Mouse (Mus musculus) kidney, embryonic 16.5 days (tissue): ENCODE results near the gene Ndufb10. TPM values are rescaled to one million over a fixed set of nuclear protein-coding genes. Genes with fewer than 3 reads are reported as not detected.

Source experiments
- ATAC-seq: fragments of 200-750 bp; cut with Nextera tagmentation; 2 replicates; pipeline ENCODE4 v1.8.0; 2017; ENCODE audit warnings: moderate TSS enrichment; ENCODE audit not compliant: low FRiP score, low TSS enrichment
- H3K27ac ChIP-seq: fragments of 300-500 bp; sonication (generic); 2 replicates; pipeline ENCODE4 v1.5.1; 2014; ENCODE audit warnings: low read length
- H3K27me3 ChIP-seq: fragments of 300-500 bp; sonication (generic); 2 replicates; pipeline ENCODE4 v1.6.1; 2014; ENCODE audit warnings: low read length, control low read depth, mixed read lengths; ENCODE audit not compliant: insufficient read depth
- H3K36me3 ChIP-seq: fragments of 300-500 bp; sonication (generic); 2 replicates; pipeline ENCODE4 v1.6.1; 2014; ENCODE audit warnings: low read length, control low read depth, mixed read lengths; ENCODE audit not compliant: insufficient read depth
- H3K4me1 ChIP-seq: fragments of 300-500 bp; sonication (generic); 2 replicates; pipeline ENCODE4 v1.6.1; 2014; ENCODE audit warnings: low read length, control low read depth, mixed read lengths; ENCODE audit not compliant: insufficient read depth
- H3K4me2 ChIP-seq: fragments of 300-500 bp; sonication (generic); replicated peaks from 2 replicates; pipeline ENCODE4 v1.6.1; 2014; ENCODE audit warnings: low read depth, low read length
- H3K4me3 ChIP-seq: fragments of 300-500 bp; sonication (generic); 2 replicates; pipeline ENCODE4 v1.5.1; 2014; ENCODE audit warnings: mild to moderate bottlenecking, low read length
- H3K9ac ChIP-seq: fragments of 300-500 bp; sonication (generic); replicated peaks from 2 replicates; pipeline ENCODE4 v1.6.1; 2014; ENCODE audit warnings: low read length
- H3K9me3 ChIP-seq: fragments of 300-500 bp; sonication (generic); 2 replicates; pipeline ENCODE4 v1.6.1; 2016; ENCODE audit warnings: low read length, control low read depth
- WGBS: fragments of 180-500 bp; shearing (Covaris S2); extraction: QIAGEN DNeasy Blood & Tissue Kit; methylation state at CpG from one replicate; pipeline ENCODE4 v1.1.7; 2014; 5-methylcytosine and 5-hydroxymethylcytosine counted together
- polyA plus RNA-seq: library from polyadenylated mRNA; unstranded; fragments of >200 nt; fragmentation: Nextera tagmentation; extraction: Ambion mirVana; gene quantifications from 2 replicates; pipeline ENCODE4 v1.2.1, GENCODE M21; 2015

Gene Ndufb10
- polyA plus RNA-seq, 1 experiment from 2014 or later, result 262 TPM

DNA sequence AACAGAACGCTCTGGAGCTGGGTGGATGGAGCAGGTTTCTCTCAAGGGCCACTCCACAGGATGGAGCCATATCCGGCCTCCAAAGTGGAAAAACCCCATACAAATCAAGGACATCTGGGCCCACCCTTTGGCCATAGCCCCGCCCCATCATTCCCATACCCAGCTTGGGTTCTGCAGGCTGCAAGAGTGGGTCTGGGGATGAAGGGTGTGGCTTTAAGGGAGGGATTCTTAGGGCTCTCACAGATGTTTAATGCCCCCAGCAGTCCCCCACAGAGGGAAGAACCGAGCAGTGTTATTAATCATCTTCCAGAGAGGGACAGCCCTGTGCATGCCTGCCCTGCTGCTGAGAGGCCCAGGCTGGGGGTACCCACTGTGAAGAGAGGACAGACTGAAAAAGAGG lies 22.7 kb upstream of the Ndufb10 start:
- Histone ChIP-seq H3K36me3 (no peaks in the 10 kb centered on the region), H3K27ac (no peak overlapping the region), H3K4me2 (no peak overlapping the region), H3K9ac (no peak overlapping the region), H3K4me1 (peaks cover 8% of the 10 kb centered on the region; the same call in 1 of the 2 replicates), H3K27me3 (peaks cover 22% of the 10 kb centered on the region), H3K4me3 (no peak overlapping the region), H3K9me3 (no peaks in the 10 kb centered on the region)
- peak; percentile 55; the same call in 1 of the 2 replicates for ATAC-seq
- WGBS, result 37% methylated on average over 4 of the region's 4 CpGs

DNA sequence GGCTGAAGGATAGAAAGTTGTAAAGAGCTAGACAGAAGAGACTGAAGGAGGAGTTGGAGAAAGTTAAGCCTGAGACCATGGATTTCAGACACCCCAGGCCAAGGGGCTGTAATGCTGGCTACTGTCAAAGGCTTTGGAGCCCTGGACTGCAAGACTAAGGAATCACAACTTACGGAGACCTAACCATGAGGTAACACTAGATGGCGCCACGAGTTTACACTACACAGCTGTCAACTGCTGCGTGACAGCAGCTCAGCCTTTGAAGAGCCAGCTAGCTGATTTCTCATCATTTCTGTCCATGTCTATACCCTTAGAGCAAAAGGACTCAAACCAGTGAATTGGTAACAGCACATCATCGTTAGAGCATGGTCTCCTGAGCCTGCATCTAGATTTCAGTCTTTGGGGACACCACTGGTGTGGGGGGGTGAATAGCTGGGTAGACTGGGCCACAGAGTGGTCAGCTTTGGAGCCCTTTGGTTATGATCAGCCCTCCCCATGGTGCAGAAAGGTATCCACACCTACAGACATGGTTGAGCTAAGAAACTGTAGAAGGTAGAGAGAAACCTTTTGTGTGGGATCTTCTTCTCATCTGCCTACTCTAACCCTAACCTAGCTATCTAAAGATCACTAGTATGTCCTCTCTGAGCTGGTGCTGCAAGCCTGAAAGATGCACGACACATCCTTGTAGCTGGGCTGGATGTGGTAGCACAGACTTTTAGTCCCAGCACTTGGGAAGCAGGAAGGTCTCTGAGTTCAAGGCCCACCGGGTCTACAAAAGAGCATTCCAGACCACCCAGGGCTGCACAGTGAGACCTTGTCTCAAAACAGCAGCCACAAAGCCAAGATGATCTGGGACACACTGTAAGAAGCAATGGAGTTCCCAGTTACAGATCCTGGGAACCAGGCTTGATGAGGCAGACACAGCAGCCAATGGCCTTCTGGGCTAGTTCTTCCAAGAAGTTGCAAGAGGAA lies 21.5 kb upstream of the Ndufb10 start:
- H3K27ac ChIP-seq, result no peak overlapping the region
- H3K36me3 ChIP-seq, result no peaks in the 10 kb centered on the region
- no peak overlapping the region for H3K9ac ChIP-seq
- H3K9me3 ChIP-seq, result no peaks in the 10 kb centered on the region
- no peak overlapping the region for H3K4me3 ChIP-seq
- peak; percentile 82 for ATAC-seq
- peaks cover 8% of the 10 kb centered on the region; the same call in 1 of the 2 replicates for H3K4me1 ChIP-seq
- peaks cover 11% of the 10 kb centered on the region for H3K27me3 ChIP-seq
- WGBS, result 22% methylated on average over 7 of the region's 7 CpGs
- no peak overlapping the region for H3K4me2 ChIP-seq

DNA sequence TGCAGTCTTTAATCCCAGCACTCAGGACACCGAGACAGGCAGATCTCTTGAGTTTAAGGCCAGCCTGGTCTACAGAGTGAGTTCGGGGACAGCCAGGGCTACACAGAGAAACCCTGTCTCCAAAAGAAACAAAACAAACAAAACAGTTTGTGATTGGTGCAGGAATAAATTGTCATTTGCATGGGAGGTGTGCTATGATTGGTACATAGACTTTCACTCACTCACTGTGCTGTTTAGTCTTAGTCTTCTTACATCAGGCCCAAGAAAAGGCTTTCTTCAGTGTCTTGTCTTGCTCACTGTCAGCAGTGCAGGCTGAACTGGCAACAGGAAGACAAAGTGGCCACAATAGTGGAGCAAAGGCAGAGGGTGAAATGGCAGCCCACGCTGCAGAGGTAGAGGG lies 20.1 kb upstream of the Ndufb10 start:
- no peaks in the 10 kb centered on the region for H3K27me3 ChIP-seq
- WGBS, result 77% methylated on average over 3 of the region's 3 CpGs
- H3K4me1 ChIP-seq, result peaks cover 8% of the 10 kb centered on the region; the same call in 1 of the 2 replicates
- ATAC-seq, result no peak
- H3K9me3 ChIP-seq, result no peaks in the 10 kb centered on the region
- H3K9ac ChIP-seq, result no peak overlapping the region
- 0 out of 2 replicates have a peak, but pooled peaks cover 3% of the 10 kb centered on the region for H3K36me3 ChIP-seq
- no peak overlapping the region for H3K4me3 ChIP-seq
- no peak overlapping the region for H3K4me2 ChIP-seq
- H3K27ac ChIP-seq, result no peak overlapping the region

DNA sequence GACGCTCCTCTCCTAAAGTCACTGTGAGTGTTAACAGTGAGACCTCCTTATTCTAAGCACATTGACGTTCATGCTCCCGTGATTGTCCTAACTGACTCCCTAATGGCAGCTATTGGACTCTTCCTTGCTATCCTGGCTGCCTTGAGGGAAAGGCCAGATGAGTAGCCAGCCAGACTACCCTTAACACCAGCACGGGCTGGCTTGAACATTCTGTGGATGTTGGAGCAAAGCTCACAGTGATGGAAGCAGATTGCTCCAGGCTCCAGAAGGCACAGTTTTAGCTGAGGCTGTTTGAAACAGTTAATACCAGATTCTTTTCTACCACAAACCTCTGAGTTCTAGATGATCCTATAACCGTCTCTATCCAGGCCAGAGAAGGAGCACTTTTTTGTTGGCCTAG lies 19.6 kb upstream of the Ndufb10 start:
- H3K9ac ChIP-seq, result no peak overlapping the region
- H3K4me1 ChIP-seq, result peaks cover 8% of the 10 kb centered on the region; the same call in 1 of the 2 replicates
- 0 out of 2 replicates have a peak, but pooled peaks cover 3% of the 10 kb centered on the region for H3K36me3 ChIP-seq
- ATAC-seq, result no peak
- 72% methylated on average over 5 of the region's 5 CpGs for WGBS
- no peaks in the 10 kb centered on the region for H3K27me3 ChIP-seq
- H3K27ac ChIP-seq, result no peak overlapping the region
- no peak overlapping the region for H3K4me3 ChIP-seq
- H3K4me2 ChIP-seq, result no peak overlapping the region
- no peaks in the 10 kb centered on the region for H3K9me3 ChIP-seq

DNA sequence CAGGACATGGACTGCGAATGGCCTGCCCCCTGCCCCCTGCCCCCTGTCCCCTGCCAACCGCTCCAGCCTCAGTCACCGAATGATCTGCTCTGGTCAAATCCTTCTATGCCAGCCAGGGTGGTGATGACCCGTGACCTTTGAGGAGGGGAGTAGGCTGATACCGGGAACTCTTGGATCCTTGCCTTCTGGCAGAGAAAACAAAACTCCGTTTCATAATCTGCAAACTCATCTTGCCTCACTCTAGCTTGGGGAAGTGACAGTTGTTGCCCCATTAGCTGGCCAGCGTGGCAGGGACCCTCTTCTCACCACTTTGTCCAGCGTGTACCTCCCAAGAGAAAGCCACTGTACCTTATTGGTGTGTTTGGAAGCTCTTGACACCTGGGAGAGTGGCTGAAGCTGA lies 18.0 kb upstream of the Ndufb10 start:
- H3K27ac ChIP-seq, result no peak overlapping the region
- 72% methylated on average over 8 of the region's 8 CpGs for WGBS
- no peaks in the 10 kb centered on the region for H3K27me3 ChIP-seq
- no peaks in the 10 kb centered on the region for H3K9me3 ChIP-seq
- ATAC-seq, result no peak
- no peak overlapping the region for H3K4me2 ChIP-seq
- no peak overlapping the region for H3K9ac ChIP-seq
- H3K4me3 ChIP-seq, result no peak overlapping the region
- 0 out of 2 replicates have a peak, but pooled peaks cover 3% of the 10 kb centered on the region for H3K36me3 ChIP-seq
- H3K4me1 ChIP-seq, result peaks cover 16% of the 10 kb centered on the region; the same call in 1 of the 2 replicates

DNA sequence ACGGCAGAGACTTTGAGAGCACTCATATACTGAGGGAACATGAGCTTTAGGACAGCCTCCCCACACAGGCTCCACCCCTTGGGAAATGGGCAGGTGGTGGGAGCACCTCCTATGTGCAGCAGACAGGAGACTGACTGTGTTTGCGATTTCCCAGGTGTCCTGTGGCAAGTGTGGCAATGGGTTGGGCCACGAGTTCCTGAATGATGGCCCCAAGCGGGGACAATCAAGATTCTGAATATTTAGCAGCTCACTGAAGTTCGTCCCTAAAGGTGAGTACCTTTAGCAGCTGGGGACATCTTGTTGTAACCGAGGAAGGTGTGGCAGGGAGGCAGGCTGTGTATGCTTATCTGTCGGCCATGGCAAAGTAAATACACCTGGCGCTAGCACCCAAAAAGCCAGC lies 15.6 kb upstream of the Ndufb10 start:
- H3K27me3 ChIP-seq, result no peaks in the 10 kb centered on the region
- WGBS, result 86% methylated on average over 8 of the region's 8 CpGs
- no peak overlapping the region for H3K4me3 ChIP-seq
- H3K4me1 ChIP-seq, result peaks cover 20% of the 10 kb centered on the region
- H3K9ac ChIP-seq, result no peak overlapping the region
- H3K4me2 ChIP-seq, result no peak overlapping the region
- no peak overlapping the region for H3K27ac ChIP-seq
- ATAC-seq, result no peak
- H3K36me3 ChIP-seq, result 0 out of 2 replicates have a peak, but pooled peaks cover 3% of the 10 kb centered on the region
- H3K9me3 ChIP-seq, result no peaks in the 10 kb centered on the region

DNA sequence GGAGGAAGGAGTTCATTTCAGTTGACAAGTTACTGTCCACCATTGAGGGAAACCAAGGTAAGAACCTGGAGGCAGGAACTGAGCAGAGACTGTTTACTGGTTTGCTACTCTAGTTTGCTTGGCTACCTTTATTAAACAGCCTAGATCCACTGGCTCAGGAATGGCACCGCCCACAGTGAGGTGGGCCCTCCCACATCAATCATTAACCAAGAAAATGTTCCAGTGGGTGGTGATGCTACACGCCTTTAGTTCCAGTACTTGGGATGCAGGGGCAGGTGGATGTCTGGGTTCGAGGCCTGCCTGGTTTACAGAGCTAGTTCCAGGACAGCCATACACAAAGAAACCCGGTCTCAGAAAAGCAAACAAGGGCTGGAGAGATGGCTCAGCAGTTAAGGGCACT lies 14.0 kb upstream of the Ndufb10 start:
- no peaks in the 10 kb centered on the region for H3K27me3 ChIP-seq

DNA sequence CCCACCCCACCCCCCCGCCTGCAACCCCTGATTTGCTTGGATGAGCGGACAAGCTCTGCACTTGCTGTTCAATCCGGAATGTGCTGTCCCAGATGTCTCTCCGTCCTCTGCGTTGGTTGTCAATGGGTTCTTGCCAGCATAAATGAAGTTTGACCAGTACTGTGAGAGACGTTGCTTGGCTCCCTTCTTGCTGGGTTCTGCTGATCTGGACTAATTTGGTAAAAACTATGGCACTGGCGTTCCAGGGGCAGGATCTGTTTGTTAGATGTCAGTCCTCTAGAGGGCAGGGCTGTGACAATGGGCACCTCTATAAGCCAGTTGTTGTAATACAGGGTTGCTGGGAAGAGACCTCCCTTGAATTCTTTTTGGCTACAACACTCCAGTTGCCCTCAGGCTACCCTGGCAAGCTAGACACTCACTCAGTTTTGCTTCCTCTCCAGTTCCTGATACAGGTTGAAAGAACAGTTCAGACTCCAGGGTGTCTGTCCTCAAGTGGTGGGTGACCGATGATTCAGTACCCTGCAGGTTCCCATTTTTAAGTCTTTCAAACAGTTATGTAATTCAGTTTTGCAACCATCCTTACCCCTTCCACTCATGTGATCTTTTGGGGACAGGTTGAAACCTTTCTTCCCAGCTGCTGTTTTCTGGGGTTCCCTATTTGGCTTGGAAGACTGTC lies 13.0 kb upstream of the Ndufb10 start:
- WGBS, result 23% methylated on average over 8 of the region's 8 CpGs

More for the DNA sequence above, 14.0 kb upstream of the Ndufb10 start:
- no peak overlapping the region for H3K4me3 ChIP-seq
- 74% methylated on average over 4 of the region's 4 CpGs for WGBS
- peaks cover 20% of the 10 kb centered on the region for H3K4me1 ChIP-seq
- H3K27ac ChIP-seq, result no peak overlapping the region
- no peak for ATAC-seq
- no peak overlapping the region for H3K9ac ChIP-seq
- 0 out of 2 replicates have a peak, but pooled peaks cover 3% of the 10 kb centered on the region for H3K36me3 ChIP-seq
- H3K4me2 ChIP-seq, result no peak overlapping the region
- H3K9me3 ChIP-seq, result no peaks in the 10 kb centered on the region

DNA sequence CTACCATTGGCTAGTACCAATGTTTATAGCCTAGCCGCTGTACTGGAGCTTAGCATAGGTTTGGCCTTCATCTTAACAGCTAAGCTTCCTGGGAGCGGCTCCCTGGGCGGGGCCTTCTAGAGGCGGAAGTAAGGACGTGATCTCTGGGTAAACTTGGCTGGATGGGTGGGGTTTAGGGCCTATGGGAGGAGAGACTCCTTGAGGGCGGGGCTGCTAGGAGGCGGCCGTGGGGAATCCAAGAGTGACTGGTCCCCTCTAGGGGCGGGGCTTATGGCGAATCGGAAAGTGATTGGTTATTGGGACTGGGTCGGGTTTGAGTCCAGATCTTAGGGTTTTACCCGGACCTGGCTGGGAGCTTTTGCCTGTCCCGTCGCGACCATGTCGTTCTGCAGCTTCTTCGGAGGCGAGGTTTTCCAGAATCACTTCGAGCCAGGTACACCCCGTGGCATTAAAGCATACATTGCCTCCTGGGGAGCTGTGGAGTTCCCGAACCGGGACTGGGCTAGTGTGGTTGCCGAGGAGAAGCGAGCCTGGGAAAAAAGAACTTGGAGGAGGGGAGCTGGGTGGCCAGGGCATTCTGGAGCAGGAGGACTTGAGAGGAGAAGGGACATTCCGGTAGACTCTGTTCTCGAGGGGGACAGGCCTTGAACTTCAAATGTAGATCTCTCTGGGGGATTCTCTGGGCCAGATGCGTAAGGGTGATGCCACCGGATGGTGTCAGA lies 12.2 kb upstream of the Ndufb10 start, which contains the start of gene Msrb1:
TSS of gene Msrb1 (plus strand) at position 313 of the 722 bp plus-strand sequence.
- no peaks in the 10 kb centered on the region for H3K27me3 ChIP-seq
- peak within 1 kb of the TSS; percentile 90 for H3K4me2 ChIP-seq
- no peaks in the 10 kb centered on the region for H3K9me3 ChIP-seq
- under 1% methylated on average over 29 of the region's 29 CpGs for WGBS
- H3K27ac ChIP-seq, result peak within 1 kb of the TSS; percentile 87
- peaks cover 20% of the 10 kb centered on the region for H3K4me1 ChIP-seq
- H3K9ac ChIP-seq, result peak within 1 kb of the TSS; percentile 89
- H3K36me3 ChIP-seq, result 0 out of 2 replicates have a peak, but pooled peaks cover 3% of the 10 kb centered on the region
- H3K4me3 ChIP-seq, result peak within 1 kb of the TSS; percentile 71
- peak; percentile 96 for ATAC-seq

More for the DNA sequence above, 13.0 kb upstream of the Ndufb10 start:
- 0 out of 2 replicates have a peak, but pooled peaks cover 3% of the 10 kb centered on the region for H3K36me3 ChIP-seq
- no peaks in the 10 kb centered on the region for H3K27me3 ChIP-seq
- H3K9ac ChIP-seq, result peak overlapping the region; percentile 89
- H3K4me2 ChIP-seq, result peak overlapping the region; percentile 90
- H3K4me3 ChIP-seq, result peak overlapping the region; percentile 71
- peaks cover 20% of the 10 kb centered on the region for H3K4me1 ChIP-seq
- H3K9me3 ChIP-seq, result no peaks in the 10 kb centered on the region
- no peak overlapping the region; the same call in 1 of the 2 replicates for H3K27ac ChIP-seq
- no peak for ATAC-seq
